In the genomic region with DNA sequence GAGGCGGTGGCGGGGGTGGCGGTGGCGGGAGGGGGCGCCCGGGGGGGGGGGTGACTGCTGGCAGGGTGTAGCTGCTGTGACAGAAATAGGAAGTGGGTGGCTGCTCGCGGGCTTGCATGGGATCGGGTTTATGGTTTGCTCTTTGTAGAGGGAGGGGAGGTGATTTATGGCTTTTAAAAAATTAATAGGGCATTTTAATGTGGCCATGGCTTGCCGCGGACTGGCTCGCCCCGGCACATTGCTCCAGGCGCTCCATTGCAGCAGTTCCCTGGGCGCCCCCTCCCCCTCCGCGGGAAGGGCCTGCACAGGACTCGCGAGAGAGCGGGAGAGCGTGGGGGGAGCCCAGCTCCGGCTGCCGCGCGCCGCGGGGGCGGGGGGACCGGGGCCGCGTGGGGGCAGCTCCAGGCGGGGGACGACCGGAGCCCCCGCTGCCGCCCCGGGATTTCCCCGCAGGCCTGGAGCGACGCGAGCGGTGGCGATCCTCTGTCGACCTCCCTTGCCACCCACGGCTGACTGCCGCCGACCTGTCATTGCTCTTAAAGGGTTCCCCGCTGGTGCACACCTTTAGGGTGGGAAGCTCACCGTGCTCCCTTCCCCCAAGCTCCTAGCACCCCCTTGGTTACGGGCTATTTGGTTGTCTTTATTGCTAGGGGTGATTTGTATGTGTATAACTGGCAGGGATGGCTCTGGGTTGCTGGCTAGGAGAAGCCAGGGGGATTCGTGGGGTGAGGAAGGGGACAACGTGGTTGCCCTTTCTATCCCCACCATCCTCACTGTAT, we compare ENCODE assay signal across 7 mouse cellular contexts. TPM values are rescaled to one million over a fixed set of nuclear protein-coding genes. Genes with fewer than 3 reads are reported as not detected.
DNase-seq lines count a peak whose midpoint lies in the region; ATAC-seq and TF ChIP-seq lines count a peak whose summit lies in the region.

No protein-coding gene starts in this region.

- H3K27ac ChIP-seq in cortical plate, adult 2 months (ENCODE audit: insufficient read depth, low read length): peak overlapping the region; percentile 51
- H3K27ac ChIP-seq in intestine, postnatal 0 days (ENCODE audit: low read depth, low read length): peak overlapping the region; percentile 95
- peak overlapping the region; percentile 93 for H3K27ac ChIP-seq in limb, embryonic 10.5 days
- H3K27ac ChIP-seq in midbrain, embryonic 12.5 days (replicated peaks): peak overlapping the region; percentile 97

- H3K4me2 ChIP-seq in intestine, postnatal 0 days (replicated peaks; ENCODE audit: low read depth): peak overlapping the region; percentile 87
- H3K4me2 ChIP-seq in midbrain, embryonic 12.5 days (replicated peaks): peak overlapping the region; percentile 79

- H3K36me3 ChIP-seq in intestine, postnatal 0 days (ENCODE audit: control insufficient read depth, insufficient read depth): no peaks in the 10 kb centered on the region
- no peaks in the 10 kb centered on the region for H3K36me3 ChIP-seq in limb, embryonic 10.5 days
- no peaks in the 10 kb centered on the region for H3K36me3 ChIP-seq in midbrain, embryonic 12.5 days

- ATAC-seq in granulocyte monocyte progenitor cell, adult 5-6 weeks (replicated peaks; ENCODE audit: poor library complexity, severe bottlenecking): peak; percentile 20
- peak; percentile 21; the same call in 1 of the 2 replicates for ATAC-seq in intestine, postnatal 0 days
- peak; percentile 41 for ATAC-seq in midbrain, embryonic 12.5 days (ENCODE audit: low FRiP score, low read depth)

- TF ChIP-seq POLR2A in cortical plate, adult 2 months (IDR thresholded peaks at IDR 0.05; ENCODE audit: extremely low read depth, insufficient read depth, low read length): peak; percentile 13; the same call in 1 of the 2 replicates

- TF ChIP-seq CTCF in cortical plate, adult 2 months (IDR thresholded peaks at IDR 0.05; ENCODE audit: extremely low read depth, insufficient read depth, low read length): no peak
- TF ChIP-seq CTCF in intestine, postnatal 0 days (IDR thresholded peaks at IDR 0.05; ENCODE audit: low read depth): no peak

- H3K9ac ChIP-seq in intestine, postnatal 0 days (ENCODE audit: low read depth, low read length): peak overlapping the region; percentile 88
- peak overlapping the region; percentile 90 for H3K9ac ChIP-seq in midbrain, embryonic 12.5 days (replicated peaks)

- no peaks in the 10 kb centered on the region for H3K27me3 ChIP-seq in intestine, postnatal 0 days (replicated peaks; ENCODE audit: control insufficient read depth, insufficient read depth, low read length)
- no peaks in the 10 kb centered on the region for H3K27me3 ChIP-seq in limb, embryonic 10.5 days (ENCODE audit: low read depth, poor library complexity, severe bottlenecking)
- no peaks in the 10 kb centered on the region for H3K27me3 ChIP-seq in midbrain, embryonic 12.5 days

- peak overlapping the region; percentile 83 for H3K4me3 ChIP-seq in cortical plate, adult 2 months (ENCODE audit: insufficient read depth, low read length)
- H3K4me3 ChIP-seq in intestine, postnatal 0 days (ENCODE audit: low read depth, low read length): peak overlapping the region; percentile 93
- H3K4me3 ChIP-seq in limb, embryonic 10.5 days: peak overlapping the region; percentile 85
- peak overlapping the region; percentile 96 for H3K4me3 ChIP-seq in midbrain, embryonic 12.5 days

- under 1% methylated on average over 39 of the region's 52 CpGs for WGBS in intestine, postnatal 0 days
- under 1% methylated on average over 49 of the region's 52 CpGs for WGBS in limb, embryonic 10.5 days
- WGBS in midbrain, embryonic 12.5 days: 1% methylated on average over 34 of the region's 52 CpGs

- no peaks in the 10 kb centered on the region for H3K9me3 ChIP-seq in intestine, postnatal 0 days (ENCODE audit: control insufficient read depth)
- H3K9me3 ChIP-seq in limb, embryonic 10.5 days (replicated peaks): no peaks in the 10 kb centered on the region
- H3K9me3 ChIP-seq in midbrain, embryonic 12.5 days: no peaks in the 10 kb centered on the region

- peak; percentile 81 for DNase-seq in adipocyte (ENCODE audit: low spot score)
- DNase-seq in limb, embryonic 10.5 days (ENCODE audit: low spot score): peak; percentile 87
- peak; percentile 61 to 73 for DNase-seq in spleen, adult 18-20 months

- peaks cover 2% of the 10 kb centered on the region; the same call in 1 of the 2 replicates for H3K4me1 ChIP-seq in cortical plate, adult 2 months (ENCODE audit: control insufficient read depth, insufficient read depth, low read length)
- H3K4me1 ChIP-seq in intestine, postnatal 0 days (replicated peaks; ENCODE audit: control insufficient read depth, insufficient read depth, low read length): peaks cover 13% of the 10 kb centered on the region; the same call in 1 of the 2 replicates
- peaks cover 25% of the 10 kb centered on the region for H3K4me1 ChIP-seq in limb, embryonic 10.5 days
- H3K4me1 ChIP-seq in midbrain, embryonic 12.5 days: peaks cover 18% of the 10 kb centered on the region

RNA-seq across cellular contexts. Expression of gene Ppp3ca, which starts 1.4 kb away (rescaled TPM):
- polyA plus RNA-seq in cortical plate, adult 2 months (2012; rRNA removed): 595 and 606 TPM in 2 replicates
- total RNA-seq in granulocyte monocyte progenitor cell, adult 5-6 weeks (2014; fragmentation: Nextera tagmentation): 56.6 and 61.1 TPM in 2 replicates
- 72.4 and 73.9 TPM in 2 replicates for total RNA-seq in granulocyte monocyte progenitor cell, adult 5-6 weeks (2017)
- polyA plus RNA-seq in intestine, postnatal 0 days (2015; fragmentation: Nextera tagmentation; extraction: Ambion mirVana): 37.3 and 40.8 TPM in 2 replicates
- polyA plus RNA-seq in limb, embryonic 10.5 days (2016; fragmentation: Nextera tagmentation; extraction: Ambion mirVana): 34.3 and 47.4 TPM in 2 replicates
- 98.2 and 105 TPM in 2 replicates for polyA plus RNA-seq in midbrain, embryonic 12.5 days (2016; fragmentation: Nextera tagmentation; extraction: Ambion mirVana)

Comparison
In these comparisons a context has a peak if more than half of its experiments do, and no peak if none do; other contexts are left out.
1. Peak in every context shown above with its lines: DNase-seq, ATAC-seq, H3K4me3 ChIP-seq and H3K27ac ChIP-seq.